Mouse (Mus musculus): Measurements from ENCODE around the gene Gm15085.
"Not testable (repeated sequence)": the region's sequence is repeated elsewhere in the genome, so short reads cannot be mapped to it uniquely, and the experiment has no call there.

Gm15085 gene

GRCm38 (mm10) chrX:149447317-149447716, at the start of gene Gm15085:
Gm15085 (plus strand) TSS chrX:149447617.
- DNase-seq: not testable (repeated sequence)
